Mouse (Mus musculus) lung, postnatal 10 days (tissue): ENCODE measurements at regions not wholly inside any gene's neighbourhood (a gene's known extent, or its start where the extent isn't known, plus 50 kb on each side); places are given as distances from the start of the nearest gene placed in this dataset.

ENCODE experiments used
- DNase-seq: peaks from one replicate; pipeline ENCODE4 v3.0.0; 2021

GRCm38 (mm10) chr4:12766763-12767162 is 594.9 kb upstream of the Fam92a start:
- DNase-seq = no peak

GRCm38 (mm10) chr4:12750817-12751216 is 579.0 kb upstream of the Fam92a start:
- DNase-seq = no peak

GRCm38 (mm10) chr4:12749874-12750273 is 578.1 kb upstream of the Fam92a start:
- DNase-seq = no peak

GRCm38 (mm10) chr4:12743714-12744327 is 572.0 kb upstream of the Fam92a start:
- DNase-seq = no peak

GRCm38 (mm10) chr4:12736411-12736810 is 564.6 kb upstream of the Fam92a start:
- DNase-seq = no peak

GRCm38 (mm10) chr4:12700189-12700588 is 528.4 kb upstream of the Fam92a start:
- no peak for DNase-seq

GRCm38 (mm10) chr4:12677814-12678213 is 506.0 kb upstream of the Fam92a start:
- no peak for DNase-seq

- no peak for DNase-seq
Observed at GRCm38 (mm10) chr4:12671399-12671798, 499.6 kb upstream of the Fam92a start.

- DNase-seq = no peak
Observed at GRCm38 (mm10) chr4:12663176-12663575, 491.4 kb upstream of the Fam92a start.

- no peak for DNase-seq
Observed at GRCm38 (mm10) chr4:12662683-12663082, 490.9 kb upstream of the Fam92a start.

GRCm38 (mm10) chr4:12659084-12659483 is 487.3 kb upstream of the Fam92a start:
- DNase-seq = no peak

GRCm38 (mm10) chr4:12658594-12658993 is 486.8 kb upstream of the Fam92a start:
- no peak for DNase-seq

GRCm38 (mm10) chr4:12657820-12658219 is 486.0 kb upstream of the Fam92a start:
- DNase-seq = no peak

- DNase-seq = no peak
Observed at GRCm38 (mm10) chr4:12656924-12657603, 485.2 kb upstream of the Fam92a start.

- DNase-seq = peak; percentile 31
Observed at GRCm38 (mm10) chr4:12655457-12656228, 483.8 kb upstream of the Fam92a start.

GRCm38 (mm10) chr4:12654568-12655456 is 483.0 kb upstream of the Fam92a start:
- no peak for DNase-seq

GRCm38 (mm10) chr4:12647732-12648131 is 475.9 kb upstream of the Fam92a start:
- no peak for DNase-seq

- no peak for DNase-seq
Observed at GRCm38 (mm10) chr4:12642525-12642928, 470.7 kb upstream of the Fam92a start.

- no peak for DNase-seq
Observed at GRCm38 (mm10) chr4:12629375-12629821, 457.6 kb upstream of the Fam92a start.

GRCm38 (mm10) chr4:12628702-12629374 is 457.0 kb upstream of the Fam92a start:
- no peak for DNase-seq

GRCm38 (mm10) chr4:12627158-12627871 is 455.5 kb upstream of the Fam92a start:
- no peak for DNase-seq
